Mouse (Mus musculus) intestine, embryonic 16.5 days (tissue): Measurements from ENCODE around the gene Sem1. TPM values are rescaled to one million over a fixed set of nuclear protein-coding genes. Genes with fewer than 3 reads are reported as not detected.
A peak's percentile ranks its signal among the peaks of the same experiment; 100 is the strongest.

Experiments used
- ATAC-seq: fragments of 200-750 bp; cut with Nextera tagmentation; 2 replicates; pipeline ENCODE4 v1.8.0; 2017; ENCODE audit warnings: moderate TSS enrichment, moderate library complexity
- H3K27ac ChIP-seq: fragments of 300-500 bp; sonication (generic); 2 replicates; pipeline ENCODE4 v1.5.1; 2014; ENCODE audit warnings: mild to moderate bottlenecking, low read length
- H3K27me3 ChIP-seq: fragments of 300-500 bp; sonication (generic); replicated peaks from 2 replicates; pipeline ENCODE4 v1.6.1; 2014; ENCODE audit warnings: low read length, control low read depth, mixed read lengths; ENCODE audit not compliant: control insufficient read depth, insufficient read depth
- H3K36me3 ChIP-seq: fragments of 300-500 bp; sonication (generic); 2 replicates; pipeline ENCODE4 v1.6.1; 2014; ENCODE audit warnings: low read length, control low read depth; ENCODE audit not compliant: control insufficient read depth, insufficient read depth
- H3K4me1 ChIP-seq: fragments of 300-500 bp; sonication (generic); 2 replicates; pipeline ENCODE4 v1.6.1; 2014; ENCODE audit warnings: low read length, control low read depth, mixed read lengths; ENCODE audit not compliant: control insufficient read depth, insufficient read depth
- H3K4me2 ChIP-seq: fragments of 300-500 bp; sonication (generic); 2 replicates; pipeline ENCODE4 v1.6.1; 2014; ENCODE audit warnings: low read depth, low read length, control low read depth
- H3K4me3 ChIP-seq: fragments of 300-500 bp; sonication (generic); 2 replicates; pipeline ENCODE4 v1.5.1; 2014; ENCODE audit warnings: mild to moderate bottlenecking, low read length
- H3K9ac ChIP-seq: fragments of 300-500 bp; sonication (generic); 2 replicates; pipeline ENCODE4 v1.6.1; 2014; ENCODE audit warnings: low read depth, low read length
- H3K9me3 ChIP-seq: fragments of 300-500 bp; sonication (generic); 2 replicates; pipeline ENCODE4 v1.6.1; 2016; ENCODE audit warnings: low read length, control low read depth; ENCODE audit not compliant: control insufficient read depth
- WGBS: fragments of 180-500 bp; shearing (Covaris S2); extraction: QIAGEN DNeasy Blood & Tissue Kit; methylation state at CpG from one replicate; pipeline ENCODE4 v1.1.7; 2014; 5-methylcytosine and 5-hydroxymethylcytosine counted together
- polyA plus RNA-seq: library from polyadenylated mRNA; unstranded; fragments of >200 nt; fragmentation: Nextera tagmentation; extraction: Ambion mirVana; gene quantifications from 2 replicates; pipeline ENCODE4 v1.2.1, GENCODE M21; 2015

Sem1 gene
- polyA plus RNA-seq, 1 experiment from 2014 or later: 206 TPM

GRCm38 (mm10) chr6:6568436-6568835 lies 10.0 kb downstream of the Sem1 start:
- no peak for ATAC-seq

GRCm38 (mm10) chr6:6563691-6564090 lies 14.8 kb downstream of the Sem1 start:
- Histone ChIP-seq H3K36me3 (no peaks in the 10 kb centered on the region), H3K9ac (no peak overlapping the region), H3K9me3 (no peaks in the 10 kb centered on the region), H3K4me1 (0 out of 2 replicates have a peak, but pooled peaks cover 2% of the 10 kb centered on the region), H3K27me3 (no peaks in the 10 kb centered on the region), H3K27ac (no peak overlapping the region), H3K4me3 (no peak overlapping the region), H3K4me2 (no peak overlapping the region)
- 69% methylated on average over 5 of the region's 5 CpGs for WGBS
- ATAC-seq: 0 out of 2 replicates have a peak, but pooled peaks have one; percentile 56

More at GRCm38 (mm10) chr6:6568436-6568835, 10.0 kb downstream of the Sem1 start:
- H3K27me3 ChIP-seq: no peaks in the 10 kb centered on the region
- no peak overlapping the region for H3K27ac ChIP-seq
- H3K4me3 ChIP-seq: no peak overlapping the region
- no peaks in the 10 kb centered on the region for H3K9me3 ChIP-seq
- no peak overlapping the region for H3K9ac ChIP-seq
- peaks cover 7% of the 10 kb centered on the region for H3K4me1 ChIP-seq
- H3K36me3 ChIP-seq: no peaks in the 10 kb centered on the region
- H3K4me2 ChIP-seq: no peak overlapping the region
- 82% methylated on average over 3 of the region's 3 CpGs for WGBS

- 83% methylated on average over 5 of the region's 5 CpGs for WGBS
- Histone ChIP-seq H3K4me2 (no peak overlapping the region), H3K4me1 (0 out of 2 replicates have a peak, but pooled peaks cover 2% of the 10 kb centered on the region), H3K9ac (no peak overlapping the region), H3K4me3 (no peak overlapping the region), H3K27ac (no peak overlapping the region), H3K27me3 (no peaks in the 10 kb centered on the region), H3K36me3 (no peaks in the 10 kb centered on the region), H3K9me3 (no peaks in the 10 kb centered on the region)
- no peak for ATAC-seq
Measured at GRCm38 (mm10) chr6:6562716-6563115, 15.7 kb downstream of the Sem1 start.

- no peak for ATAC-seq
- H3K4me1 ChIP-seq: no peaks in the 10 kb centered on the region
- H3K4me3 ChIP-seq: no peak overlapping the region
- no peaks in the 10 kb centered on the region; the same call in 1 of the 2 replicates for H3K36me3 ChIP-seq
- no peak overlapping the region for H3K4me2 ChIP-seq
- H3K27ac ChIP-seq: no peak overlapping the region
- 91% methylated on average over 1 of the region's 1 CpGs for WGBS
- no peaks in the 10 kb centered on the region for H3K27me3 ChIP-seq
- H3K9me3 ChIP-seq: no peaks in the 10 kb centered on the region
- H3K9ac ChIP-seq: no peak overlapping the region
Measured at GRCm38 (mm10) chr6:6557647-6558046, 20.8 kb downstream of the Sem1 start.

GRCm38 (mm10) chr6:6552006-6552405 lies 26.5 kb downstream of the Sem1 start:
- Histone ChIP-seq H3K36me3 (no peaks in the 10 kb centered on the region; the same call in 1 of the 2 replicates), H3K27ac (no peak overlapping the region), H3K4me3 (no peak overlapping the region), H3K9me3 (no peaks in the 10 kb centered on the region), H3K4me1 (no peaks in the 10 kb centered on the region), H3K27me3 (no peaks in the 10 kb centered on the region), H3K4me2 (no peak overlapping the region), H3K9ac (no peak overlapping the region)
- WGBS: 62% methylated on average over 6 of the region's 6 CpGs
- no peak for ATAC-seq

GRCm38 (mm10) chr6:6547997-6548396 lies 30.5 kb downstream of the Sem1 start:
- Histone ChIP-seq H3K9ac (no peak overlapping the region), H3K4me1 (no peaks in the 10 kb centered on the region), H3K4me3 (no peak overlapping the region), H3K27me3 (no peaks in the 10 kb centered on the region), H3K9me3 (no peaks in the 10 kb centered on the region), H3K4me2 (no peak overlapping the region), H3K27ac (no peak overlapping the region), H3K36me3 (no peaks in the 10 kb centered on the region)
- no peak for ATAC-seq
- 43% methylated on average over 5 of the region's 5 CpGs for WGBS

- H3K4me1 ChIP-seq: no peaks in the 10 kb centered on the region
- no peak overlapping the region for H3K9ac ChIP-seq
- no peak overlapping the region for H3K27ac ChIP-seq
- WGBS: 75% methylated on average over 4 of the region's 4 CpGs
- ATAC-seq: no peak
- H3K36me3 ChIP-seq: no peaks in the 10 kb centered on the region
- H3K27me3 ChIP-seq: no peaks in the 10 kb centered on the region
- no peaks in the 10 kb centered on the region for H3K9me3 ChIP-seq
- no peak overlapping the region for H3K4me3 ChIP-seq
- H3K4me2 ChIP-seq: no peak overlapping the region
Measured at GRCm38 (mm10) chr6:6544255-6544645, 34.2 kb downstream of the Sem1 start.

- Histone ChIP-seq H3K27ac (no peak overlapping the region), H3K4me2 (no peak overlapping the region), H3K27me3 (no peaks in the 10 kb centered on the region), H3K4me3 (no peak overlapping the region), H3K4me1 (no peaks in the 10 kb centered on the region), H3K36me3 (no peaks in the 10 kb centered on the region), H3K9me3 (no peaks in the 10 kb centered on the region), H3K9ac (no peak overlapping the region)
- ATAC-seq: no peak
- WGBS: 88% methylated on average over 9 of the region's 9 CpGs
Measured at GRCm38 (mm10) chr6:6543606-6544254, 34.7 kb downstream of the Sem1 start.

- no peaks in the 10 kb centered on the region for H3K36me3 ChIP-seq
- H3K27ac ChIP-seq: no peak overlapping the region
- H3K4me2 ChIP-seq: no peak overlapping the region
- no peaks in the 10 kb centered on the region for H3K27me3 ChIP-seq
- ATAC-seq: no peak
- no peaks in the 10 kb centered on the region for H3K9me3 ChIP-seq
- no peak overlapping the region for H3K9ac ChIP-seq
- H3K4me1 ChIP-seq: no peaks in the 10 kb centered on the region
- H3K4me3 ChIP-seq: no peak overlapping the region
Measured at GRCm38 (mm10) chr6:6542133-6542532, 36.3 kb downstream of the Sem1 start.
